Mouse (Mus musculus) heart, embryonic 11.5 days (tissue): Measurements from ENCODE around the gene Slc6a17. TPM values are rescaled to one million over a fixed set of nuclear protein-coding genes. Genes with fewer than 3 reads are reported as not detected.

Experiments used
- ATAC-seq: fragments of 200-750 bp; cut with Nextera tagmentation; replicated peaks from 2 replicates; pipeline ENCODE4 v1.8.0; 2017; ENCODE audit warnings: moderate library complexity; ENCODE audit not compliant: insufficient number of reproducible peaks, low FRiP score, low TSS enrichment
- H3K27ac ChIP-seq: fragments of 300-500 bp; sonication (generic); 2 replicates; pipeline ENCODE4 v1.5.1; 2014; ENCODE audit warnings: mild to moderate bottlenecking, low read depth, low read length
- H3K27me3 ChIP-seq: fragments of 300-500 bp; sonication (generic); 2 replicates; pipeline ENCODE4 v1.6.1; 2014; ENCODE audit warnings: mild to moderate bottlenecking, low read length, mixed read lengths; ENCODE audit not compliant: control insufficient read depth, insufficient read depth
- H3K36me3 ChIP-seq: fragments of 300-500 bp; sonication (generic); 2 replicates; pipeline ENCODE4 v1.6.1; 2014; ENCODE audit warnings: mild to moderate bottlenecking, low read length, moderate library complexity, mixed read lengths; ENCODE audit not compliant: control insufficient read depth, insufficient read depth
- H3K4me1 ChIP-seq: fragments of 300-500 bp; sonication (generic); 2 replicates; pipeline ENCODE4 v1.6.1; 2014; ENCODE audit warnings: low read length; ENCODE audit not compliant: control insufficient read depth, insufficient read depth
- H3K4me2 ChIP-seq: fragments of 300-500 bp; sonication (generic); 2 replicates; pipeline ENCODE4 v1.6.1; 2014; ENCODE audit warnings: mild to moderate bottlenecking, moderate library complexity
- H3K4me3 ChIP-seq: fragments of 300-500 bp; sonication (generic); 2 replicates; pipeline ENCODE4 v1.5.1; 2014; ENCODE audit warnings: low read depth, low read length
- H3K9ac ChIP-seq: fragments of 300-500 bp; sonication (generic); 2 replicates; pipeline ENCODE4 v1.6.1; 2014; ENCODE audit warnings: mild to moderate bottlenecking, low read depth, low read length, moderate library complexity
- H3K9me3 ChIP-seq: fragments of 300-500 bp; sonication (generic); replicated peaks from 2 replicates; pipeline ENCODE4 v1.6.1; 2016; ENCODE audit warnings: low read length; ENCODE audit not compliant: control insufficient read depth
- WGBS: fragments of 180-500 bp; shearing (Covaris S2); extraction: QIAGEN DNeasy Blood & Tissue Kit; methylation state at CpG from one replicate; pipeline ENCODE4 v1.1.7; 2014; ENCODE audit not compliant: insufficient replicate concordance; 5-methylcytosine and 5-hydroxymethylcytosine counted together
- polyA plus RNA-seq: library from polyadenylated mRNA; unstranded; fragments of >200 nt; fragmentation: Nextera tagmentation; extraction: Ambion mirVana; gene quantifications from 2 replicates; pipeline ENCODE4 v1.2.1, GENCODE M21; 2014

The Slc6a17 gene
- polyA plus RNA-seq, 1 experiment from 2014 or later = 4.0 TPM

DNA sequence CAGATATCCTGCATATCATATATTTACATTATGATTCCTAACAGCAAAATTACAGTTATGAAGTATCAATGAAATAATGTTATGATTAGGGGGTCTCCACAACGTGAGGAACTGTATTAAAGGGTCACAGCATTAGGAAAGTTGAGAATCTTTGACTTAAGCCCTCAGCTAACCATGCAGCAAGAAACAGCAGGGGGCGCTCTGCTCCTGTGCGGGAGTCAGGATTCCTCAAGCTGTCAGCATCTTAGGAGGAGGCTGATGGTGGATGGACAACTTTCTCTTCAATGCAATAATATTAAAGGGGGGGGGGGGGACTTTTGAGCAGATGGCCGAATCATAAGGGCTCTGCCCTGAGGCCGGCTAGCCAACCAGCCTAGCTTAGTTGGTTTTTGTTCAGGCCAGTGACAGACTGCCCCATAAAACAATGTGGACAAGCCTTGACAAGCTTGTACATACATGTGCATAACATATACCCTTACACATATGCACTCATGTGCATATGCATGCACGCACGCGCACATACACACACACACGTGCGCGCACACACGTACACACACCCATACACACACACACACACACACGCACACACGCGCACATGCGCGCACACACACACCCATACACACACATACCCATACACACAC, 32.7 kb upstream of the Slc6a17 start:
- WGBS = 71% methylated on average over 17 of the region's 17 CpGs
- Histone ChIP-seq H3K4me2 (no peak overlapping the region), H3K9ac (no peak overlapping the region), H3K27me3 (0 out of 2 replicates have a peak, but pooled peaks cover 5% of the 10 kb centered on the region), H3K36me3 (no peaks in the 10 kb centered on the region), H3K4me3 (no peak overlapping the region), H3K4me1 (no peaks in the 10 kb centered on the region), H3K9me3 (no peaks in the 10 kb centered on the region), H3K27ac (no peak overlapping the region)
- ATAC-seq = 0 out of 2 replicates have a peak, but pooled peaks have one; percentile 9

GRCm38 (mm10) chr3:107546956-107547355, 29.1 kb upstream of the Slc6a17 start:
- WGBS = 70% methylated on average over 2 of the region's 2 CpGs
- 0 out of 2 replicates have a peak, but pooled peaks have one; percentile 22 for ATAC-seq
- no peaks in the 10 kb centered on the region for H3K9me3 ChIP-seq

GRCm38 (mm10) chr3:107545716-107546412, 28.0 kb upstream of the Slc6a17 start:
- WGBS = 68% methylated on average over 10 of the region's 10 CpGs
- H3K27ac ChIP-seq = no peak overlapping the region
- H3K4me1 ChIP-seq = no peaks in the 10 kb centered on the region
- H3K36me3 ChIP-seq = no peaks in the 10 kb centered on the region
- H3K9ac ChIP-seq = no peak overlapping the region
- H3K4me2 ChIP-seq = no peak overlapping the region
- no peak overlapping the region for H3K4me3 ChIP-seq
- ATAC-seq = no peak
- H3K27me3 ChIP-seq = no peaks in the 10 kb centered on the region
- H3K9me3 ChIP-seq = no peaks in the 10 kb centered on the region

More at GRCm38 (mm10) chr3:107546956-107547355, 29.1 kb upstream of the Slc6a17 start:
- H3K27ac ChIP-seq = no peak overlapping the region
- H3K36me3 ChIP-seq = no peaks in the 10 kb centered on the region
- no peaks in the 10 kb centered on the region for H3K4me1 ChIP-seq
- H3K27me3 ChIP-seq = no peaks in the 10 kb centered on the region
- H3K4me2 ChIP-seq = no peak overlapping the region
- H3K9ac ChIP-seq = no peak overlapping the region
- no peak overlapping the region for H3K4me3 ChIP-seq

DNA sequence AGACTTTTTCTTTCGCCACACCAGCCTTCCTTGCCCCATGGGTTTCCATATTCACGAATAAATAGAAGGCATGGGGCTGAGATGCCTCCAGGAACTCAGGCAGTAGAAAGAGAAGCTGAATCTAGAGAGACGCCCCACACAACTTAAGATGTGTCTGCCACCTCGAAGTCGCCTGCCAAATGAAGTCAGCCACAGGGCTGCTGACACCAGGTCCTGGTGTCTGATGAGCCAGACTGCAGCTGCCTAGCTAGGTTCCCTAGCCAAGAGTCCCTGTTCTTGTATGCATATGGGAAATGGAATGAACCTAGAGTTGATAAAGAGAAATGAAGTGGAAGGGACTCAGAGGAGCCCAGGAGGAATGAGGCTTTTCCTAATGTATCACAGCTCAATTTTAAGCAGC, 27.5 kb upstream of the Slc6a17 start:
- Histone ChIP-seq H3K9me3 (no peaks in the 10 kb centered on the region), H3K27ac (no peak overlapping the region), H3K4me3 (no peak overlapping the region), H3K4me2 (no peak overlapping the region), H3K4me1 (no peaks in the 10 kb centered on the region), H3K27me3 (peaks cover 4% of the 10 kb centered on the region; the same call in 1 of the 2 replicates), H3K36me3 (no peaks in the 10 kb centered on the region), H3K9ac (no peak overlapping the region)
- ATAC-seq = no peak
- WGBS = 58% methylated on average over 5 of the region's 5 CpGs

DNA sequence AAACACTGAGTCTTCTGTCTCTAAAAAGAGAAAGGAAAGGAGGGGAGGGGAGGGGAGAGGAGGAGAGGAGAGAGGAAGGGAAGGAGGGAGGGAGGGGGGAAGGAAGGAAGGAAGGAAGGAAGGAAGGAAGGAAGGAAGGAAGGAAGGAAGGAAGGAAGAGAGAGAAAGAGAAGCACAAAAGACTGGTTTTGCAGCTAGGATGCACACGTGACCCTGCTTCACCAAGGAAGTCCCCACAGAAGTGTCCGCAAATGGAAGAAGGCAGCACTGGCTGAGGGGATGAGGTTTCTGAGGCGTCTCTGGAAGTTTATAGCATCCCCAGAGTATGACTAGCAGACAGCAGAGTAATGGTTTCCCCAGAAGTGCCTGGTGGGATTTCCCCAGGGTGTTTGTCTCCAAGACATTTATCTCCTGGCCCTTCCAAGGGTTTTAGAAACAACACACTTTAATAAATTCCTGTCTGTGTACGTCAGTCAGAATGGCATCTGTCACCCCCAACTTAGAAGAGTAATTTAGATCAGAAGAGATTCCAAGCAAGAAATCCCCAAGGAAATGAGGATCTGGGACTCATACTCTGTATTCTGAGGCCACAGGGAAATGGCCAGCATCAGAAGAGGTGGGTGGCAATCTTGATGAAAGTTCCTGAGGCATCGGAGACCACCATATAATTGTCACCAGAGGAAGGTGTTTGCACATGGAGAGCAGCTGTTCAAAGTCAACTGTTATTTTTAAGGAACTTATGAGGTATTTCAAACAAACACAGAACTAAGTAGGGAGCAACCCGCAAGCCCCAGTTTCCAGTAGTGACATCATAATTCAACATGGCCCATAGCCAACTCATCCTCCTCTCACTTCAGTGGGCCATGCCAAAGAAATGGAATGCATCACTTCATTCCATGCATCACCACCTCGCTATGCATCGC, 25.6 kb upstream of the Slc6a17 start:
- H3K9ac ChIP-seq = no peak overlapping the region
- no peaks in the 10 kb centered on the region for H3K36me3 ChIP-seq
- ATAC-seq = no peak; the same call in 1 of the 2 replicates
- peaks cover 5% of the 10 kb centered on the region; the same call in 1 of the 2 replicates for H3K27me3 ChIP-seq
- H3K27ac ChIP-seq = no peak overlapping the region
- no peak overlapping the region for H3K4me3 ChIP-seq
- WGBS = 67% methylated on average over 8 of the region's 8 CpGs
- no peak overlapping the region for H3K4me2 ChIP-seq
- no peaks in the 10 kb centered on the region for H3K4me1 ChIP-seq
- H3K9me3 ChIP-seq = no peaks in the 10 kb centered on the region

- no peaks in the 10 kb centered on the region for H3K36me3 ChIP-seq
- H3K9ac ChIP-seq = no peak overlapping the region
- H3K27ac ChIP-seq = no peak overlapping the region
- H3K4me3 ChIP-seq = no peak overlapping the region
- no peaks in the 10 kb centered on the region for H3K9me3 ChIP-seq
- peaks cover 1% of the 10 kb centered on the region; the same call in 1 of the 2 replicates for H3K4me1 ChIP-seq
- H3K27me3 ChIP-seq = peaks cover 7% of the 10 kb centered on the region; the same call in 1 of the 2 replicates
- 49% methylated on average over 4 of the region's 4 CpGs for WGBS
- H3K4me2 ChIP-seq = no peak overlapping the region
- ATAC-seq = no peak
These were observed 24.8 kb upstream of the Slc6a17 start for GRCm38 (mm10) chr3:107542584-107542983.

- peaks cover 15% of the 10 kb centered on the region for H3K27me3 ChIP-seq
- H3K4me1 ChIP-seq = peaks cover 13% of the 10 kb centered on the region; the same call in 1 of the 2 replicates
- no peaks in the 10 kb centered on the region for H3K36me3 ChIP-seq
- 27% methylated on average over 8 of the region's 8 CpGs for WGBS
- peak overlapping the region; percentile 18 for H3K4me3 ChIP-seq
- no peak for ATAC-seq
- H3K4me2 ChIP-seq = peak overlapping the region; percentile 58
- no peaks in the 10 kb centered on the region for H3K9me3 ChIP-seq
- H3K9ac ChIP-seq = 0 out of 2 replicates have a peak overlapping the region, but pooled peaks have one; percentile 61
- no peak overlapping the region for H3K27ac ChIP-seq
These were observed 19.7 kb upstream of the Slc6a17 start for GRCm38 (mm10) chr3:107537504-107537889.
